Mouse (Mus musculus) T-cell, adult 2 months (primary cell): ENCODE measurements around the gene Adi1.

Source experiments
- DNase-seq: peaks from one replicate; pipeline ENCODE4 v3.0.0; 2022; ENCODE audit warnings: low spot score

Adi1 gene

GRCm38 (mm10) chr12:28675121-28675924 lies at the start of gene Adi1:
Adi1 (plus strand) TSS chr12:28675231.
- DNase-seq: peak; percentile 79

DNA sequence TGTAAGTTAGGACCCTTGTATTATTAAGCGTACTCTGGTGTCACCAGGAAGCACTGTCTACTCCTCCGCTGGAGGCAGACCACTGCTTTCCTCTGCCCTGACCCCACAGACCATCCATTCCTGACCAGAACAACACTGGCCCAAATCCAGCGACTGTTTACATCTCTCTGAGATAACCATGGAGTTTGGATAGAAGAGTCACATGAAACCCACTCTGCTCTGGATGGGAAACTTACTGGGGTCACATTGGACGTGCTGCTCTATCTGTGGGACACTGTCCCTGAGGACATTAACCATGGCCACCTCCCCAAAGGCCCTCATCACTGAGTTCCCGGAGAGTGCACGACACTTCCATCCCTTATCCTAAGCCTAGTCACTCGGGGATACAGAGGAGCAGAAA lies 49.6 kb upstream of the Adi1 start:
- DNase-seq: no peak

GRCm38 (mm10) chr12:28627092-28627491 lies 47.9 kb upstream of the Adi1 start:
- DNase-seq: no peak

GRCm38 (mm10) chr12:28628436-28628835 lies 46.6 kb upstream of the Adi1 start:
- DNase-seq: no peak

DNA sequence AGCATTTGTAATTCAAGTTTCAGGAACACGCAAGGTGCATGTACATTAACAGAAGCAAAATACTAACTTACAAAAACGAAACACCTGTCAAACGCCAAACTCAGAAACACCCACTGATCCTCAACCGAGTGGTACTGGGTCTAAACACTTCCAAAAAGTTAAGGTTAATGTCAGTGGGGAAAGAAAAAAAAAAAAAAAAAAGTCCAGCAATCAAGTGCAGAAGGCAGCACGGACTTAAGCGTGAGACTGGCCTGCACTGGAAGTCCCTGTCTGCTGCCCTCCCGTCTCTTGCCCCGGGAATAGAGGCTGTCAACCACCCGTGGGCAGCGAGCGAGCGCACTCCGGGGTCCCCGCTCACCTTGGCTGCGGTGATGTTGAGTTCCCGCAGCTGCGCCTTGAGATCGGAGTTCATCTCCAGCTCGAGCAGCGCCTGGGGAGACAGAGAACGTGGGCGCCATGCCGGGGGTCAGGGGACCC lies 39.9 kb upstream of the Adi1 start:
- DNase-seq: no peak

DNA sequence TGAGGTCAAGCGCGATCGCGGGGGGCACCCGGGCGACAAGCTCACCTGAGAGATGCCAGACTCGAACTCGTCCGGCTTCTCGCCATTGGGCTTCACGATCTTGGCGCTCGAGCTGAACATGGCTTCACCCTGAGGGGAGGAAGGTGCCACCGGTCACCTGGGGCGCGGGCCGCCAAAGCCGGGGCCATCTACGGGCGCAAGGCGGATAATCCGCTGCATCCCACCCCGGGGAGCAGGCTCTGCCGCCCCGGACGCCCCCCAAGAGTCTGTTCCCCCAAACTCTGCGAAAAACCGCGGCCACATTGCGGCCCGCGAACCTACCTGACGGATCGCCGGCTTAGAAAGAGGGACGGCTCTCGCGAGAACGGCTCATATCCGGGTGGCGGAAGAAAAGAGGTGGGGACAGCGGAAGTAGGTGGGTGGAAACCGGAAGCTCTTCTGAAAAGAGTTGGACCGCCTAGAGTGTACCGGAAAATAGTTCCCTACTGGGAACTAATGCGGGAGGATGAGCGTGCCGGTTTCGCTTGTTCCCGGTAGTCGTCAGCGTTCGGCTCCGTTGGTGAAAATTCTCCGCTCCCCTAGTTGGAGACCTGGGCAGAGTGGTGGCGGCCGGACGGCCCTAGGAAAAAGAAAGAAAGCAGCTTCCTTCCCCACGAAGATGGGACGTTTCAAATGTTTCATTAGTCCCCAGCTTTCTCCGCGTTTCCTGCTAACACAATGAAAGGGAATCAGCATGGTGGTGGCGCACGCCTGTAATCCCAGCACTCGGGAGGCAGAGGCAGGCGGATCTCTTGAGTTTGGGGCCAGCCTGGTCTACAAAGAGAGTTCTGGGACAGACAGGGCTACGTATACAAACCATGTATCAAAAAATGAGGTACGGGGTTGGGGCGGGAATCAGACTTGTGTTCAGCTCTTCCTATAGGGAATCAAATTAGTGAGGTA lies 39.2 kb upstream of the Adi1 start, which contains the start of gene Rps7:
Gene Rps7 (minus strand): TSS at position 419 of the 942 bp plus-strand sequence.
- peak; percentile 93 for DNase-seq

DNA sequence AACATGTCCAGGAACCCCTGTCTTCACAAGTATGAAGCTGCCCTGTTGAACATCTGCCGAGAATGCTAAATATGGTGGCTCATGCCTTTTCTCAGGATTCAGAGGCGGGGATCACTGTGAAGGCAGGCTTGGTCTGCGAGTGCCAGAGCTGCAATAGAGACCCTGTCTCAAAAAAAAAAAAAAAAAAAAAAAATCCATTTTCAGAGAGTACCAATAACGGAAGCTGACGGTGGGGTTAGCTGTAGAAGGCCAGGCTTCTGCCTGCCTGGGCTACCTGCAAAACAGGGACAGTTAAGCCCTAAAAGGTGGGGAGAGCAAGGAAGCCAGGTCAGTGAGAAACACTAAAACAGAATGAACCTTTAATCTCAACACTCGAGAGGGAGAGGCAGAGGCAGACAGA lies 38.5 kb upstream of the Adi1 start:
- no peak for DNase-seq

GRCm38 (mm10) chr12:28638778-28639177 lies 36.3 kb upstream of the Adi1 start:
- no peak for DNase-seq

DNA sequence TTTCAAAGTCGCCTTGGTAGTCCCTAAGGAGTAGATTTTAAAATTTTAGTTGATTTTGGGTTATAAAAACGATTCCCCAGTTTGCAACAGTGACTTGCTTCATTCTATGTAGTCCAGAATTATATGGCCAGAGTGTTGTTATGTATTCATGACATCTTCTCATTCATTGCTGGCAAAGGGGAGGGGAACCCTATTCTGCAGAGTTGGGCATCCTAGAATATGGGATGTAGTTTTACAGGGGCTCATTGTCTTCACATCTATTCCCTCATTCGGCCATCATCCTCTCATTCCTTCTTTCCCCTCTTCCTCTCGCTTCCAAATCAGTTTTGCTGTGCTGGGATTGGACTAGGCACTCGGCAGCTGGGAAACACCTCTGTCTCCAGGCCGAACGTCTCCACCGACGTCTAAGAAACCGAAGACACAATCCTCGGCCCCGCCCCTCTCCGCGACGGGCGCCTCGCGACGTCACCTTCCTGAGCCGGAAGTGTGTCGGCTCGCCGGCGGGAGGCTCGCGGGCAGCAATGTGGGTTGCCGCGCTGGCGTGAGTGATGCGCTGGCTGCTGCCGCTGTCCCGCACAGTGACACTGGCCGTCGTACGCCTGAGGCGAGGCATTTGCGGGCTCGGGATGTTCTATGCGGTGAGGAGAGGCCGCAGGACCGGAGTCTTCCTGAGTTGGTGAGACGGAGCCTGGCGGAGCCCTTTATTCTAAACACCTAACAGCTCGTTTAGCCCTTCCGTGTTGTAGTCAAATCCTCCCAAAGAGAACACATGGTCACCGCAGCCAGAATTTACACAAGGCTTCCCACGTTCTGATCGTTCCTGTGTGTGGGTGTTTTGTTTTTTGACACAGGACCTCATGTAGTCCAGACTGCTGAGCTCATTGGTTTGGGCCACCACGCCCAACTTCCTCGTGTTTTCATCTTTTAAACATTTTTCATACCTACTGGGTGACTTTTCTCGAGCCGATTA lies 25.6 kb upstream of the Adi1 start, which contains the start of gene Rnaseh1:
Gene Rnaseh1 (plus strand): TSS at position 462 of the 970 bp plus-strand sequence.
- peak; percentile 90 for DNase-seq

- no peak for DNase-seq
Observed at GRCm38 (mm10) chr12:28662628-28663027, 12.4 kb upstream of the Adi1 start.

GRCm38 (mm10) chr12:28666734-28667133 lies 8.3 kb upstream of the Adi1 start:
- DNase-seq: no peak

- no peak for DNase-seq
Observed at GRCm38 (mm10) chr12:28667287-28667686, 7.7 kb upstream of the Adi1 start.

- peak; percentile 7 for DNase-seq
Observed at GRCm38 (mm10) chr12:28674038-28674720, 852 bp upstream of the Adi1 start.

DNA sequence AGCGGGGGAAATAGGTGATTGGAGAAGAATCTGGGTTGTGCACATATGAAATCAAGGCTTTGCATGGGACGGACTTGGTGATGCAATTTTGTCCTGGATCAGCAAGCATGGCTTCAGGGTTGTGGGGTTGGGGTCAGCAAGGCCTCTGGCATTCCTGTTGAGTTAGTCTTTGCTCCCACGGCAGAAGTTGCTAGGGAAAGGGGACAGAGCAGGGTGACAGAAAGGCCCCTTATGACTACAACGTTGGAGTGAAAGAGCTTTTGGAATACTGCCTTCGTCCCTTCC lies 836 bp downstream of the Adi1 start:
- no peak for DNase-seq

DNA sequence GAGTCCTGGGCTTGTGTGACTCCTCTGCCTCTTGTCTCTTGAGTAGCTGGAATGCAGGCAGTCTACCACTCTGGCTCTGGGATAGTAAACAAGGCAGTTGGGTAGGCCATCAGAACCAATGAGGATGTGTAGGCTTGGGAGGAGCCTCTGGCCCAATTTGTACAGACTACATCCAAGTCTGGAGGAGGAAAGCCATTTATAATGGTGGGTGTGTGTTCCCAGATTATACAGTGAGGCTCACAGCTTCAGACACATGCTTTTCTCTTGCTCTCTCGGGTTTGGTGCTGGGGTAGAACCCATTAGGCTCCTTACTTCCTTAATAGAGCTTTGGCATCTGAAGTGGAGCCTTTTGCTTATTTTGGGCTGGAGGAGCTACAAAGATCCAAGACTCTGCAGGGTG lies 9.6 kb downstream of the Adi1 start:
- DNase-seq: no peak

DNA sequence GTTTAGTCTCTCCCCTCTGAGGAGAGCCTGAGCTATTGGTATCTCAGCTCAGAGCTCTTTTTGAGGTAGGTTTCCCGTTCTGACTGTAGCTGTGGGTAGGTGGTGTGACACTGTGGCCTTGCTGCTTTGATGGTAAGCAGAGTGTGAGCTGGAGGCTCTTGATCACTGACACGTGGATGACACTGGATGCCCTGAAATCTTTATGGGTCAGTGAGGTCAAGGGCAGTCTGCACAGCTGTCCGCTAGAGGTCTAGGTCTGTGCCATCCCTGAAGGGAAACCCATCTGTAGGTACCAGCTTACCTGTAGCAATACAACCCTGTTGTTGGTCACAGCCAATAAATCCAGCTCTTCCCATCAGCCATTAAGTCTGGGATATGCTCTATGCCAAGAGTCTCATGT lies 10.7 kb downstream of the Adi1 start:
- DNase-seq: no peak

DNA sequence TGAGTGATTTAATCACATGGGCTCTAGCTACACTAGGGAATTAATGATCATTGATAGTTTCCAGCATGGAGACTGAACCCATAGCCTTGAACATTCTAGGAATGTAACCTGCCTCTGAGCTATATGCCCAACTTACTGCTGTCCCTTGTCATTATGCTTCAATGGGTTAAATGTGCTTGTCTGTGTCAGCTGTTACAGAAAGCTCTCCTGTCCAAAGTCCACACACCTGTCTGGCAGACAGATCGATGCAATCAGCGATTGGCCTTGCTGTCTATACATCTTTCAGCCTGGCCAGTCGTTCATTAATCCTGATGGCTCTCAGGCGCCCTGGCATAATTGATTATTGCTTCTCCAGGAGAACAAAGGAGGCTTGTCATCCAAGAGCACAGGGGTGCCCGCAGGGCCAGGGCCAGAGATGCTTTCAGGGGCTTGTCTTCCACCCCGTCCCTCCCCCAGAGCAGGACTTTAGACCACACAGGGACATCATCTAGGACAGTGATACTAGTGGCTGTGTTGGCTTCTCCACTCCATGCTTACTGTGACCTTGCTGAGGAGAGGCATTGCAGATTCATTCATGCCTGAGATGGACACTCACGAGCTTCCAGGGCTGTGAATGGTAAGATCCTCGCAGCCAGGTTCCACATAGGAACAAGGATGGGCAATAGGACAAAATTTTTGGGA lies 11.3 kb downstream of the Adi1 start:
- no peak for DNase-seq

GRCm38 (mm10) chr12:28688996-28689395 lies 14.0 kb downstream of the Adi1 start:
- no peak for DNase-seq

GRCm38 (mm10) chr12:28690730-28691129 lies 15.7 kb downstream of the Adi1 start:
- DNase-seq: no peak

DNA sequence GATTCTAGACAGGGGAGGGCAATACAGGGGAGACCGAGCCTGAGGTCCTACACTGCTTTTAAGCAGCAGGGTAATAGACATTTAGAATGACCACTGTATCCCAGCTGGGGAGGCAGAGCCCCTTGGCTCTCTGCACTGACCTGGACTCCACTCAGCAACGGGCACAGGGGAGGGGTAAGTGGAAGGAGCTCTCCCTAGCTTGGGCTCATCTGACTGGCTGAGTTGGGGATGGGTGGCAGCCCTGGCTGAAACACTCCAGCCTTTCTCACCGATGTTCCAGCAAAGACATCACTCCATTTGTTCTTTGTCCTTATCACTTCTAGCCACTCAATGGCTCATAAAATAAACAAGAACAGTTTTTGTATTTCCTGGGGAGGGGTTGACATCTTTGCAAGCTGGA lies 18.7 kb downstream of the Adi1 start:
- no peak for DNase-seq

DNA sequence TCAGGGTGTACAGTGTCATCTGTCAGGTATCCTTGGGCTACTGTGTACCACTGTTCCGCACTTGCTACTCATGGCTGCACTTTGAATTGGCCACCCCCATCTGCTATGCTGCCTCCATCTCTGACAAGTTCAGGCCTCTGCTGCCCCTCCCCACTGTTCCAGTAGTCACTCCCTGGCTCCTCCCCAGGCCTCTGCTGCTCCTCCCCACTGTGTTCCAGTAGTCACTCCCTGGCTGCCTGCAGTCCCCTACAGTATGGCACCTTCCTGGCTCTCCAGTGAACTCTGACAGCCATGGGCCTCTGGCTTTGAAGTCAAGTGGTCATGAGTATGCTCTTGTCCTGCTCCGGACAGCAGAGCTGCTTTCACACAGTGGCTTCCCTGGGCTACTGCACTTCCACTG lies 19.2 kb downstream of the Adi1 start:
- no peak for DNase-seq
